Mouse (Mus musculus) B cell, adult 2 months (primary cell): ENCODE measurements around the gene Map3k12.

Experiments used
- DNase-seq, 2 experiments: peaks; one replicate each; pipeline ENCODE4 v3.0.0; 2022

Gene Map3k12

GRCm38 (mm10) chr15:102503447-102503846 is 13.4 kb downstream of the Map3k12 start, which contains the start of gene Gm10337:
TSS of gene Gm10337 (plus strand) at chr15:102503722.
- DNase-seq, result no peak

GRCm38 (mm10) chr15:102502254-102502840 is 14.5 kb downstream of the Map3k12 start:
- no peak for DNase-seq

- DNase-seq, result no peak
These were observed 15.6 kb downstream of the Map3k12 start for GRCm38 (mm10) chr15:102501084-102501814.

- no peak for DNase-seq
These were observed 16.4 kb downstream of the Map3k12 start for GRCm38 (mm10) chr15:102500479-102500878.

GRCm38 (mm10) chr15:102499851-102500250 is 17.0 kb downstream of the Map3k12 start:
- DNase-seq, result no peak

GRCm38 (mm10) chr15:102499370-102499769 is 17.5 kb downstream of the Map3k12 start:
- no peak for DNase-seq

- DNase-seq, result no peak
These were observed 18.5 kb downstream of the Map3k12 start for GRCm38 (mm10) chr15:102498322-102498721.

- DNase-seq, result no peak
These were observed 29.2 kb downstream of the Map3k12 start for GRCm38 (mm10) chr15:102487664-102488063.

- no peak for DNase-seq
These were observed 31.0 kb downstream of the Map3k12 start for GRCm38 (mm10) chr15:102485853-102486252.

GRCm38 (mm10) chr15:102483136-102483535 is 33.7 kb downstream of the Map3k12 start:
- DNase-seq, result no peak

- DNase-seq, result no peak
These were observed 42.3 kb downstream of the Map3k12 start for GRCm38 (mm10) chr15:102474520-102474919.

- no peak for DNase-seq
These were observed 43.6 kb downstream of the Map3k12 start for GRCm38 (mm10) chr15:102473246-102473645.

GRCm38 (mm10) chr15:102471727-102472126 is 45.1 kb downstream of the Map3k12 start:
- DNase-seq, result no peak

GRCm38 (mm10) chr15:102471295-102471645 is 45.6 kb downstream of the Map3k12 start:
- DNase-seq, result no peak

GRCm38 (mm10) chr15:102470605-102471294 is 46.1 kb downstream of the Map3k12 start:
- peak; percentile 78 to 82 for DNase-seq

- DNase-seq, result peak; percentile 95
These were observed 46.7 kb downstream of the Map3k12 start, which contains the start of gene Pcbp2 for GRCm38 (mm10) chr15:102470183-102470604. TSS of gene Pcbp2 (plus strand) at chr15:102470539.

GRCm38 (mm10) chr15:102468675-102469370 is 48.0 kb downstream of the Map3k12 start:
- no peak for DNase-seq

- DNase-seq, result peak; percentile 38 to 48
These were observed 53.2 kb downstream of the Map3k12 start for GRCm38 (mm10) chr15:102463666-102464065.

- no peak for DNase-seq
These were observed 55.3 kb downstream of the Map3k12 start for GRCm38 (mm10) chr15:102461430-102462075.

- no peak for DNase-seq
These were observed 55.9 kb downstream of the Map3k12 start for GRCm38 (mm10) chr15:102460971-102461370.

- DNase-seq, result no peak
These were observed 56.5 kb downstream of the Map3k12 start for GRCm38 (mm10) chr15:102460409-102460808.

GRCm38 (mm10) chr15:102459847-102460246 is 57.0 kb downstream of the Map3k12 start:
- DNase-seq, result no peak

- DNase-seq, result no peak
These were observed 57.5 kb downstream of the Map3k12 start for GRCm38 (mm10) chr15:102459381-102459780.
